Comparison of ENCODE assay signal across 22 mouse cellular contexts in genomic region chr13:42253821-42254220, GRCm38 (mm10). TPM values are rescaled to one million over a fixed set of nuclear protein-coding genes. Genes with fewer than 3 reads are reported as not detected.
DNase-seq lines count a peak whose midpoint lies in the region; ATAC-seq and TF ChIP-seq lines count a peak whose summit lies in the region.
"Had no signal": no experiment of that assay in that cellular context is flagged by ENCODE, and none has a peak within 500 bp of the region (broad histone marks: within the 10 kb centered on the region; RNA-seq: fewer than 3 reads in every experiment).

No protein-coding gene starts in this region.

- 0 out of 2 replicates have a peak, but pooled peaks have one; percentile 21 for ATAC-seq in intestine, embryonic 16.5 days
- no peak for ATAC-seq in intestine, embryonic 15.5 days
- ATAC-seq in common myeloid progenitor, adult 5-6 weeks (replicated peaks; ENCODE audit: low read depth, poor library complexity, severe bottlenecking) = peak; percentile 36; the same call in 1 of the 2 replicates
- ATAC-seq in megakaryocyte, adult 5-6 weeks (ENCODE audit: poor library complexity, severe bottlenecking) = peak; percentile 73
- peak; percentile 56; the same call in 1 of the 2 replicates for ATAC-seq in stomach, postnatal 0 days (ENCODE audit: low FRiP score, low TSS enrichment)
- ATAC-seq in heart, embryonic 11.5 days (replicated peaks; ENCODE audit: insufficient number of reproducible peaks, low FRiP score, low TSS enrichment) = no peak
- ATAC-seq: CD4-positive, CD25-positive, alpha-beta regulatory T cell, adult 4 months; forebrain, embryonic 16.5 days; hindbrain, postnatal 0 days had no signal

- TF ChIP-seq EP300 in stomach, postnatal 0 days (optimal IDR thresholded peaks at IDR 0.05) = no peak

- H3K9ac ChIP-seq in intestine, embryonic 16.5 days (ENCODE audit: low read depth, low read length) = no peak overlapping the region
- no peak overlapping the region for H3K9ac ChIP-seq in intestine, embryonic 15.5 days
- H3K9ac ChIP-seq in stomach, postnatal 0 days (ENCODE audit: low read length) = no peak overlapping the region
- no peak overlapping the region for H3K9ac ChIP-seq in heart, embryonic 11.5 days (ENCODE audit: low read depth, low read length)
- H3K9ac ChIP-seq: embryonic facial prominence, embryonic 13.5 days; forebrain, embryonic 12.5 days; heart, embryonic 13.5 days; hindbrain, embryonic 13.5 days had no signal

- intact Hi-C loops in gastrocnemius, adult 2 months (cut with DNase I) = no loop called here

- no peak for DNase-seq in stomach, postnatal 0 days (ENCODE audit: low spot score)
- no peak for DNase-seq in gastrocnemius, adult 2 months
- DNase-seq: adrenal gland, adult 8-10 months; adrenal gland, postnatal 36 days; B cell, adult 2 months; cerebellum, adult 8-10 months; cerebellum, postnatal 14 days; gastrocnemius, postnatal 14 days; heart, postnatal 4 days had no signal

- H3K27me3 ChIP-seq in intestine, embryonic 16.5 days (replicated peaks; ENCODE audit: control insufficient read depth, insufficient read depth, low read length) = no peaks in the 10 kb centered on the region
- no peaks in the 10 kb centered on the region for H3K27me3 ChIP-seq in intestine, embryonic 15.5 days (replicated peaks)
- no peaks in the 10 kb centered on the region for H3K27me3 ChIP-seq in stomach, postnatal 0 days (ENCODE audit: control insufficient read depth, insufficient read depth, low read length)
- no peaks in the 10 kb centered on the region for H3K27me3 ChIP-seq in heart, embryonic 11.5 days (ENCODE audit: control insufficient read depth, insufficient read depth, low read length)
- H3K27me3 ChIP-seq: embryonic facial prominence, embryonic 13.5 days; forebrain, embryonic 12.5 days; heart, embryonic 13.5 days; hindbrain, embryonic 13.5 days had no signal

- no peaks in the 10 kb centered on the region for H3K4me1 ChIP-seq in intestine, embryonic 16.5 days (ENCODE audit: control insufficient read depth, insufficient read depth, low read length)
- no peaks in the 10 kb centered on the region for H3K4me1 ChIP-seq in intestine, embryonic 15.5 days (replicated peaks)
- H3K4me1 ChIP-seq in stomach, postnatal 0 days (replicated peaks; ENCODE audit: control insufficient read depth, insufficient read depth) = no peaks in the 10 kb centered on the region
- H3K4me1 ChIP-seq in heart, embryonic 11.5 days (ENCODE audit: control insufficient read depth, insufficient read depth, low read length) = peaks cover 5% of the 10 kb centered on the region
- H3K4me1 ChIP-seq: embryonic facial prominence, embryonic 13.5 days; forebrain, embryonic 12.5 days; hindbrain, embryonic 13.5 days had no signal

- no peak overlapping the region for H3K27ac ChIP-seq in intestine, embryonic 16.5 days (ENCODE audit: low read length)
- no peak overlapping the region for H3K27ac ChIP-seq in intestine, embryonic 15.5 days
- H3K27ac ChIP-seq in stomach, postnatal 0 days (replicated peaks) = no peak overlapping the region
- H3K27ac ChIP-seq in heart, embryonic 11.5 days (ENCODE audit: low read depth, low read length) = no peak overlapping the region
- H3K27ac ChIP-seq in gastrocnemius, adult 2 months = no peak overlapping the region
- H3K27ac ChIP-seq: embryonic facial prominence, embryonic 13.5 days; forebrain, embryonic 12.5 days; heart, embryonic 13.5 days; hindbrain, embryonic 13.5 days; hindbrain, postnatal 0 days had no signal

- no peaks in the 10 kb centered on the region for H3K9me3 ChIP-seq in intestine, embryonic 16.5 days (ENCODE audit: control insufficient read depth, low read length)
- no peaks in the 10 kb centered on the region for H3K9me3 ChIP-seq in intestine, embryonic 15.5 days
- no peaks in the 10 kb centered on the region for H3K9me3 ChIP-seq in stomach, postnatal 0 days (ENCODE audit: control insufficient read depth, low read length)
- peaks cover 4% of the 10 kb centered on the region; the same call in 1 of the 2 replicates for H3K9me3 ChIP-seq in heart, embryonic 11.5 days (replicated peaks; ENCODE audit: control insufficient read depth, low read length)
- H3K9me3 ChIP-seq: embryonic facial prominence, embryonic 13.5 days; forebrain, embryonic 12.5 days; G1E; heart, embryonic 13.5 days had no signal

- WGBS in intestine, embryonic 16.5 days = 66% methylated on average over 5 of the region's 5 CpGs
- 64% methylated on average over 5 of the region's 5 CpGs for WGBS in intestine, embryonic 15.5 days
- 64% methylated on average over 5 of the region's 5 CpGs for WGBS in stomach, postnatal 0 days
- WGBS in heart, embryonic 11.5 days (ENCODE audit: insufficient replicate concordance) = 73% methylated on average over 5 of the region's 5 CpGs

- no peak for TF ChIP-seq CTCF in stomach, postnatal 0 days (IDR thresholded peaks at IDR 0.05; ENCODE audit: low read depth)
- TF ChIP-seq CTCF in gastrocnemius, adult 2 months (IDR thresholded peaks at IDR 0.05) = no peak

- no peaks in the 10 kb centered on the region for H3K36me3 ChIP-seq in intestine, embryonic 16.5 days (ENCODE audit: control insufficient read depth, insufficient read depth, low read length)
- no peaks in the 10 kb centered on the region for H3K36me3 ChIP-seq in intestine, embryonic 15.5 days
- H3K36me3 ChIP-seq in stomach, postnatal 0 days (ENCODE audit: control insufficient read depth, insufficient read depth, low read length) = no peaks in the 10 kb centered on the region
- no peaks in the 10 kb centered on the region for H3K36me3 ChIP-seq in heart, embryonic 11.5 days (ENCODE audit: control insufficient read depth, insufficient read depth, low read length)
- H3K36me3 ChIP-seq: embryonic facial prominence, embryonic 13.5 days; forebrain, embryonic 12.5 days; G1E; heart, embryonic 13.5 days; hindbrain, embryonic 13.5 days had no signal

- no peak overlapping the region for H3K4me3 ChIP-seq in intestine, embryonic 16.5 days (ENCODE audit: low read length)
- no peak overlapping the region for H3K4me3 ChIP-seq in intestine, embryonic 15.5 days (replicated peaks)
- H3K4me3 ChIP-seq in stomach, postnatal 0 days (ENCODE audit: low read depth, low read length) = no peak overlapping the region
- H3K4me3 ChIP-seq in heart, embryonic 11.5 days (ENCODE audit: low read depth, low read length) = no peak overlapping the region
- no peak overlapping the region for H3K4me3 ChIP-seq in gastrocnemius, adult 2 months
- H3K4me3 ChIP-seq: embryonic facial prominence, embryonic 13.5 days; forebrain, embryonic 12.5 days; heart, embryonic 13.5 days; hindbrain, embryonic 13.5 days had no signal

- no peak overlapping the region for H3K4me2 ChIP-seq in intestine, embryonic 16.5 days (ENCODE audit: low read depth, low read length)
- H3K4me2 ChIP-seq in intestine, embryonic 15.5 days (replicated peaks) = no peak overlapping the region
- no peak overlapping the region for H3K4me2 ChIP-seq in stomach, postnatal 0 days (replicated peaks; ENCODE audit: low read depth)
- no peak overlapping the region for H3K4me2 ChIP-seq in heart, embryonic 11.5 days
- H3K4me2 ChIP-seq: embryonic facial prominence, embryonic 13.5 days; forebrain, embryonic 12.5 days; heart, embryonic 13.5 days; hindbrain, embryonic 13.5 days had no signal

RNA-seq across cellular contexts. Expression of gene Edn1, which starts 47.5 kb away (rescaled TPM):
- 5.7 and 6.3 TPM in 2 replicates for polyA plus RNA-seq in intestine, embryonic 16.5 days (2015; fragmentation: Nextera tagmentation; extraction: Ambion mirVana)
- 5.4 and 6.9 TPM in 2 replicates for polyA plus RNA-seq in intestine, embryonic 15.5 days (2015; fragmentation: Nextera tagmentation; extraction: Ambion mirVana)
- total RNA-seq in common myeloid progenitor, adult 5-6 weeks (2017) = 0.14 TPM in 1 of 2 replicates, not detected in the other
- 0.25 and 0.36 TPM in 2 replicates for total RNA-seq in megakaryocyte, adult 5-6 weeks (2015)
- total RNA-seq in megakaryocyte, adult 5-6 weeks (2017) = not detected in 2 replicates
- 14.3 and 14.9 TPM in 2 replicates for polyA plus RNA-seq in stomach, postnatal 0 days (2015; fragmentation: Nextera tagmentation; extraction: Ambion mirVana)
- polyA plus RNA-seq in heart, embryonic 11.5 days (2014; fragmentation: Nextera tagmentation; extraction: Ambion mirVana) = 10.3 and 11.7 TPM in 2 replicates
- total RNA-seq in gastrocnemius, adult 2 months (2021) = 1 to 10 TPM; 1.6 to 1.7 TPM
- polyA plus RNA-seq: CD4-positive, CD25-positive, alpha-beta regulatory T cell, adult 4 months; G1E had no signal

Comparison
In these comparisons a context has a peak if more than half of its experiments do, and no peak if none do; other contexts are left out.
1. ATAC-seq: peak in intestine, embryonic 16.5 days (single experiment), common myeloid progenitor, adult 5-6 weeks (single experiment), megakaryocyte, adult 5-6 weeks (single experiment) and stomach, postnatal 0 days (single experiment); none in intestine, embryonic 15.5 days (single experiment) and heart, embryonic 11.5 days (single experiment).